Mouse (Mus musculus): ENCODE measurements around the gene Ggt1. TPM values are rescaled to one million over a fixed set of nuclear protein-coding genes. Genes with fewer than 3 reads are reported as not detected.

The Ggt1 gene
- total RNA-seq, 2 experiments from 2014 or later: 3.6 to 4.1 TPM

DNA sequence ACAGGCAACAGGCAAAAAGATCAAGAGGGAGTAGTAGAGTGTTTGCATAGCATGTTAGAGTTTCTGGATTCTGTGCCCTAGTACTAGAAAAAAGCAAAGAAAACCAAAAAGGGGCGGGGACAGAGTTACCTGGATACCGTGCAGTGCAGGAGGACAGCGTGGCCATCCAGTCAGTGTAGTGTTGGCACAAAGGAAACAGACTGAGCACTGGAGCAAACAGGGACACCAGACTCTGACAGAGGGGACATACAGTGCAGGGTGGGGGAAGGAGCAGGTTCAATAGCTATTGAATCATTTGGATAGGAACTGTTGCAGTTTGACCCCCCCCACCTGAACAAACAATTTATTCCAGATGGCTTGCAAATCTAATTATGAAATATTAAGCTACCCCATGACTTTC lies 65.6 kb downstream of the Ggt1 start:
- DNase-seq (ENCODE audit: low spot score in 2 of 2): no peak

GRCm38 (mm10) chr10:75627490-75627889 lies 66.1 kb downstream of the Ggt1 start:
- no peak for DNase-seq (ENCODE audit: low spot score in 2 of 2)

- no peak for DNase-seq (ENCODE audit: low spot score in 2 of 2)
Measured at GRCm38 (mm10) chr10:75632633-75633032, 71.2 kb downstream of the Ggt1 start.

DNA sequence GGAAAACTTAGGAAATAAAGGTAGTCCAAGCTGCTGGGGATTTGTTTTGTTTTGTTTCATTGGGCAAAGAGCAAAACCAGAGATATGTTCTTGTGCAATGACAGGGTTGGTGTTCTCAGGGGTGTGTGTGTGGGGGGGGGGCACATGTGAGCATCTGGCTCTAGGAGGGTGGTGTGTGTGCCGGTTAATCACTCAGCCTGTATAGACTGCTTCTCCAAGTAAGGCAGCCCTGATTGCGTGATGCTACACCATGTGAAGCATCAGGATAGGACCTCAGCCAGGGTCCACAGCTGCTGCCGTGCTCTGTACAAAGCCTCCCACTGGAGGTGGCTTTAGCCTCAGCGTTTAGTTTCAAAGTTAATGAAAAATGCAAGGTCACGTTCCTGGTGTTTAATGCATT lies 71.6 kb downstream of the Ggt1 start:
- DNase-seq (ENCODE audit: low spot score in 2 of 2): no peak

GRCm38 (mm10) chr10:75633576-75634139 lies 72.3 kb downstream of the Ggt1 start:
- DNase-seq (ENCODE audit: low spot score in 2 of 2): no peak

GRCm38 (mm10) chr10:75634610-75635009 lies 73.2 kb downstream of the Ggt1 start:
- DNase-seq (ENCODE audit: low spot score in 2 of 2): no peak

DNA sequence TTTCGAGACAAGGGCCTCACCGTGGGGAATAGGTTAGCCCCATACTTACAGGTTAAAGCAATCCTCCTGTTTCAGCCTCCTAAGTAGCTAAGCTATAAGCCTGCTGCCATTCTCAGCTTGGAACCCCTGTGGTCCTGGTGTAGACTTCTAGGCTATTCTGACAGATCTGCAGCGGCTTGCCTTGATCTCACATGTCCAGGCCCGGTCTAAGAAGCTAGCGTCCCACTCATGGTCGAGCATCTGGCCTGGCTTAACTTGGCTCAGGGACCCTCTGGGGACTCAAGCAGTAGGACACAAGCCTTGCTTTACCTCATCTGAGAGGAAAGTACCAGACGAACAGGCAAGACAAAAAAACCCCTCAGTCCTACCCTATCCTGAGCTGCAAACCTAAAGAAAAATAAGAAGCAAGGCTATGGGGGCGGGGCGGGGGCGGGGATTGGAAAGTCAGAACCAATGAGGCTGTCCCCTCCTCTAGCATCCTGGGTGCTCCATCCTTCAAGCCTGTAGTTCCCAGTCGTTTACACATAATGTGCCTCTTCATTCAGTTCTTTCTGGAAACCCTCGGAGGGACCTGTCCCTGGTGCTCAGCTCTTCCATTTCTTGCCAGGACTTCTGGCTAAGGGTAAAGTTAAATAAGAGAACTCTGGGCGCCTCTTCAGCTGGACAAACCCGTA lies 73.8 kb downstream of the Ggt1 start:
- DNase-seq (ENCODE audit: low spot score in 2 of 2): no peak

- DNase-seq (ENCODE audit: low spot score in 2 of 2): peak; percentile 90 to 91
Measured at GRCm38 (mm10) chr10:75635693-75636055, 74.3 kb downstream of the Ggt1 start.

Other genes starting within 250 kb of the Ggt1 start
- 10 to 100 TPM; 17.3 to 35.0 TPM for gene Adora2a, start 244.7 kb upstream of the Ggt1 start, total RNA-seq (2021)
- under 1 TPM; 0.37 to 0.63 TPM for gene Upb1, start 160.5 kb upstream of the Ggt1 start, total RNA-seq (2021)
- 10 to 100 TPM; 66.6 TPM for gene Snrpd3, start 44.1 kb upstream of the Ggt1 start, total RNA-seq (2021)
- gene Gucd1, start 43.6 kb upstream of the Ggt1 start, total RNA-seq (2021): 10 to 100 TPM; 15.3 to 15.9 TPM
- gene Lrrc75b, start 1.3 kb upstream of the Ggt1 start, total RNA-seq (2021): 10 to 100 TPM; 10.2 to 10.5 TPM
- 1 to 10 TPM; 2.2 to 2.9 TPM for gene Ggt5, start 27.7 kb downstream of the Ggt1 start, total RNA-seq (2021)
- gene Susd2, start 82.4 kb downstream of the Ggt1 start, total RNA-seq (2021): 1 to 10 TPM; 8.8 to 9.0 TPM
- 10 to 100 TPM; 62.9 to 63.0 TPM for gene Cabin1, start 202.7 kb downstream of the Ggt1 start, total RNA-seq (2021)
- 10 to 100 TPM; 53.6 to 54.5 TPM for gene Ddt, start 211.8 kb downstream of the Ggt1 start, total RNA-seq (2021)
- gene Gm20441, start 219.3 kb downstream of the Ggt1 start, total RNA-seq (2021): not detected
- gene Gstt3, start 219.8 kb downstream of the Ggt1 start, total RNA-seq (2021): 1 to 10 TPM; 2.5 to 2.6 TPM
- 10 to 100 TPM; 14.2 to 16.5 TPM for gene Gstt1, start 237.0 kb downstream of the Ggt1 start, total RNA-seq (2021)